Mouse (Mus musculus) urinary bladder, postnatal 4 days (tissue): ENCODE measurements around the gene Cadps2.

Source experiments
- DNase-seq, 2 experiments: peaks; one replicate each; pipeline ENCODE4 v3.0.0; 2021 to 2022; ENCODE audit warnings: low spot score in 2 of 2

The Cadps2 gene

DNA sequence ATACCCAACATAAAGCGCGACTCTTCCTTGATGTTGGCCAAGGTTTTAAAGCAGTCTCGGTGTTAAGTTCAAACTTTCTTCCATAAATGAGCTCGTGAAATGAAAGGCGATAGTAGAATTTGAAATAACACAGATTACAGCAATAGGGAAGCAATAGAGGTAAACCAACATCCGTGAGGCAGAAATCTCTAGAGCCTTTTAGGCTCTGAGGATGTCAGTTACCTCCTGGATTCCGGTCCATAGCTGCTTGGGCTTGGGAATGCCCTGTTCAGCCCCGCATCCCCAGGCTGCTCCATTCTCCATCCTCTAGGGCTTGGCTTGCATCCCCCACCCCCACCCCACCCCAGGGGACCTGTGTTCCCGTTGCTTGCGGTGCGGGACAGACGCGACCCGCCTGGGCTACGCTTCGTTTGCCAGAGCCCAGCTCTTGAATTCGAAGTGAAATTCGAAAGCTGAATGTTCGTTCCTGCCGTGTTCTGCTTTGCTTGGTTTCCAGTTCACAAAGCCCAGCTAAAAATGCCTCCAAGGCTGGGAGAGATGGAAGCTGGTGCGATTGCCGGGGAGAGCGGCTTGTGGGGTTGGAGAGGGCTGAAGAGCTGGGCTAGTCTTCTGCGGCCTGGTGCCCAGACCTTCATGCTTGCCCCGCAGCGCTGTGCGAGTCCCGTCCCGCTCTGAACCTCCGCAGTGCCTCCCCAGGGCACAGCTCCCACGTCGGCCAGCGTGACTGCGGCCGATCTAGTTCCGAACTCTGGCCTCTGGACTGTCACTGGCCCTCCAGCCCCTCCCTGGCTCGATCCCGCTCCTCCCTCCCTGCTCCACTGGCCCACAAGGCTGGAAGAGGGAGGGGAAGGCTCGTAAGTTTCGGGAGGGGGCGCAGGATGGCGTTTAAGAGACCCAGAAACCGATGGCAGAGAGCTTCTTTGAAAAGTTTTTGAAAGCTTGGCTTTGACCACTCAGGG lies 585.6 kb downstream of the Cadps2 start:
- DNase-seq: no peak

DNA sequence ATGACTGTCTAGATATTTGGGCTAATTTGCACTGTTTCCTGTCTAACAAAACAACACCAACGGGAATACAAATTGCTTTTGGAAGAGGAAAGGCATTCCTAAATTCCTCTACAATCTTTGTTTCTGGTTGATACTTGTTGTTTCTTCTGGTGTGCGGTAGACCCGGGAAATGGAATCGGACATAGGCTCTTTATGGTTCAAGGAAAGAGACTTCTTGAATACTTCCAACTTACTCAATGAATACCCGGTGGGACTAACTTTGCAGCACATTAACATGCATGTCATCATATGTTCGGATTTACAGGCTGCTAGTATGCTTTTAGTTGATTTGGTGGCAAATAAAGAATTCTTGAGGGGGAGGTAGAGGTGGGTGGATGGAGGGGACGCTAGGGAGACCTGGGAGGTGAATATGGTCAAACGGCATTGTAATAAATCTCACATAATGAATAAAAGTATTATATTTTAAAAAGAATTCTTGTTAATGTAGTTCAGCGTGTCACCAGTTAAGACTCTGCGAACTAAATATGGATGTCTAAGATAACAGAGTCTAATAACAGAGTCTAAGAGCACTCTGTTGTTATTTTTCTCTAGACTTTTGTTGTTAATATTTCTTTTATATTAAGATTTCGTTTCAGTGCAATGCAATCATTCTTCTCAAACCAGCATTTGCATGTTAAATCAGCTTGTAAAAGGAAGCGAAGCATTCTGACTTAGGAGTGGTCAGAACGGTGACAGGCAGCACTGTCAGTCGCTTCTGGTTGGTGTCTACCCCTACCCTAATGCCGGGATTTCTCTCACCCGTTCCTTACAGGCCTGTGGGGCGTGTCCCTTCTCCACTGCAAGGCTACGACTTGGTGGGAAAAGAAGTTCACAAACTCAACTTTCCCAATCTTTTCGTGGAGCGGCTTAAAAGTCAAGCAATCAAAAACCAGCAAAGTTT lies 586.8 kb downstream of the Cadps2 start:
- DNase-seq: no peak

DNA sequence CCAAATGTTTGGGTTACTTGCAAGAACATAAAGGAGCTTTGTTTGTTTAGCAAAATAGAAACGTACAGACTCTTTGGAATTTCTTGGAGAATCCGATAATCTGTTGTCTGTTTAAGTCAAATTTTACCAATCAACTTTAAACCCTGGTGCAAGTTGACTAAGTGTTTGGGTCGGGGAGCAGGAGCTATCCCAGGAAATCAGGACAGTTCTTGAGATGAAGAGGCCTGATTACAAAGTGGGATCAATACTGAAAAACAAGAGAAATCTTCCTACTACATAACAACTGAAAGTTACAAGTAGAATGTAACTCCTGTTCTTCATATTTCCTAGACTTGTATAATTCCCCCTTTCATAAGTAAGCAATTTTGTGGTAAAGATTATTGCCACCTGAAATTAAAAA lies 587.8 kb downstream of the Cadps2 start:
- no peak for DNase-seq

DNA sequence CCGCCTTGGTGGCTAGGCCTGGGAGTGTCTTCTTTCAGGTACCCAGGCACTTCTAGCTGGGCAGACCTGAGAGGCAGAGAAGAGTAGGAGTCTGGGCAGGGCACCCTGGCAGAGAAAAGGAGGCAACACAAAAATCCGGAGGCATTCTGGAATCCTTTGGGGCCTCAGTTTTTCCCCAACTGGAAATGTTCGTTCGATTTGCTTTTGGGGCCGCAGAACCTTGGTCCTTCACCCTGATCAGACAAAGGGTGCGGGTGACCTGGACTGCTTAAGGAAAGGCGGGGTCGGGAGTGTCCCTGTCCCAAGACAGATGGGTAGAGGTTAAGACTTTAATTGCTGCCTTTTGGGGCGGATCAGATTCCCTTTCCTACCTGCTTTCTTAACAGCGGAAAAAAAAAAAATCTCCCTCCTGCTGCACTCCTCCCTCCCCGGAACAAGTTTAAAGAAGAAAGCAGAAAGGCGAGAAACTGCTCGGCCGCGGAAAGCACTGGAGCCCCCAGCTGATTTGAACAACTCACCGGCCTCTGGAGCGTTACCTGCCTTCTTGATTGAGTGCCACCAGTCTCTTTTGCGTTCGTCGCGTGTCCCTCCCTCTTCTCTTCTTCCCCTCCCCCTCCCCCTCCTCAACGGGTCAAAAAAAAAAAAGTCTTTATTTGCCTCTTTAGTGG lies 588.8 kb downstream of the Cadps2 start:
- no peak for DNase-seq

DNA sequence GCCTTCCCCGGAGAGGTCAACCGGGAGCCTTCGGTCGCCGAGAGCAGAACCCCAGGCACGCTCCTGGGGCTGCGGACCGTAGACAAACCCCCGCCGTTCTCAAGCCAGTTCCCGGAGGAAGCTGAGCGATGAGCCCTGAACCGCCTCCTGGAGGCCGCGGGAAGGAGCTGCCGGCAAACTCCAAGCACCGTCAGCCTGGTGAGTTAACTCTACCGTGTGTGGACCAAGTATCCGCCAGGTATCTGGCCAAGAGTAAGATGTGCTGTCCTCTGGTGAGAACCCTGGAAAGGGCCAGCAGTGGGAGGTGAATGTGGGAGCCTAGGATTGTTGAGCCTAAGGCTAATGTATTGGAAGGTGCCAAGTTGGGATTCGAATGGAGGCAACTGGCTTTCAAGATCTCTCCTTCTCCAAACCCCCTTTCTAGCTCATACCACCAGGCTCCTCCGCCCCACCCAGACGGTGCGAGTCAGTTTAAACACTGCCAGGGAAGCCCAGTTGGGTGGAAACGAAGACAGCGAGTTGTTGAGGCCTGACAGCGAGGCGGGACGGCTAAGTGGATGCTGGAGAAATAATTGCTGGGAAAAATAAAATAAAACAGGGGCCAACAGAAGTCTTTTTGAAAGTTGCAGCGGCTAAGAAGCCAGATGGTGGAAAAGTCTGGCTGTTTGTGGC lies 589.5 kb downstream of the Cadps2 start:
- no peak for DNase-seq

DNA sequence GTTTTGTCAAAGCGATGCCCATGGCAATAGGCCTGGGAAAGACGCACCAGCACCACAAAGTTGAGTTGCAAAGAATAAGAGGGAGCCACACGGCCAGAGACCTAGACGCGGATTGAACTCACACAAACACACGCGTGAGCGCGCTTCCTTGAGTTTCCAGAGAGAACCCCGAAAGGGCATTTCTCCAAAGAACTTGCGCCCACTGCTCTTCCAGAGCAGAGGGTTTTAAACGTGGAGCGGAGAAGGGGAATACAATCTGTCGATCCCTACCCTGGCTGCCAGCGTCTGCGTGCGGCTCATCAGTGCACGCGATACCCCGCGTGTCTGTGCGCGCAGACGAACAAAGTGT lies 590.2 kb downstream of the Cadps2 start:
- DNase-seq: no peak

DNA sequence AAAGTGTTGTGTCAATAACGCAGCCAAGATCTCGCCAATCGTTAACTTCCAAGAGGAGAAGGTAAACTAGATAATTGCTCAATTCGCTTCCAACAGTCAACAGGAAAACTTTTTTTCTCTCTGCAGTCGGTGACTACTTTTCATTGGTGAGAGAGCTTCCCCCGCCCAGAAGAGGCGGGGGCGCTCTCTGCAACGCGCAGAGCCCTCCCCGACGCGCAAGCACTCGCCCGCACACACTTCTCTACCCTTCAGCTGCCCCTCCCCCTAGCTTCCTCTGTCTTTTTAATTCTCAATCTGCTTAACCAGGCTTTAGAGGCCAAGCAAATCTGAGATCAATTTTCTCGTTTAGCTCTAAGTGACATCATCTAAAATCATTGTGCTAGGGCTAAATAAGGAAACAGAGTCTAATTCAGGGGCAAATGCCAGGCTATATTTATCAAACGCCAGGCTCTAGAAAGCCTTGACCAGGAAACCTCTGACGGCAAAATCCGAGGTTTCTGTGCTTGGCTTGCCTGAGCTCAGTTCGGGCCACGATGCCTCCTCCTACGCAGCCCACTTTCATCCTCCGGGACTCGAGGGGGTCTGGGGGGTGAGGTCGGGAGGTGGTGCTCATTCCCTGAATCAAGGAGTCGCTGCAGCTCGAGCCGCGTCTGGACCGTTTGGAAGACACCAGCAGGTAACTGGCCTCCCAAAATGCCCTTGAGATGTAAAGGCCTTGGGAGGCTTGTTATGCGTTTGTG lies 590.7 kb downstream of the Cadps2 start, which contains the start of gene Fezf1:
Fezf1 (minus strand) TSS at position 50 of the 740 bp plus-strand sequence.
- DNase-seq: no peak

DNA sequence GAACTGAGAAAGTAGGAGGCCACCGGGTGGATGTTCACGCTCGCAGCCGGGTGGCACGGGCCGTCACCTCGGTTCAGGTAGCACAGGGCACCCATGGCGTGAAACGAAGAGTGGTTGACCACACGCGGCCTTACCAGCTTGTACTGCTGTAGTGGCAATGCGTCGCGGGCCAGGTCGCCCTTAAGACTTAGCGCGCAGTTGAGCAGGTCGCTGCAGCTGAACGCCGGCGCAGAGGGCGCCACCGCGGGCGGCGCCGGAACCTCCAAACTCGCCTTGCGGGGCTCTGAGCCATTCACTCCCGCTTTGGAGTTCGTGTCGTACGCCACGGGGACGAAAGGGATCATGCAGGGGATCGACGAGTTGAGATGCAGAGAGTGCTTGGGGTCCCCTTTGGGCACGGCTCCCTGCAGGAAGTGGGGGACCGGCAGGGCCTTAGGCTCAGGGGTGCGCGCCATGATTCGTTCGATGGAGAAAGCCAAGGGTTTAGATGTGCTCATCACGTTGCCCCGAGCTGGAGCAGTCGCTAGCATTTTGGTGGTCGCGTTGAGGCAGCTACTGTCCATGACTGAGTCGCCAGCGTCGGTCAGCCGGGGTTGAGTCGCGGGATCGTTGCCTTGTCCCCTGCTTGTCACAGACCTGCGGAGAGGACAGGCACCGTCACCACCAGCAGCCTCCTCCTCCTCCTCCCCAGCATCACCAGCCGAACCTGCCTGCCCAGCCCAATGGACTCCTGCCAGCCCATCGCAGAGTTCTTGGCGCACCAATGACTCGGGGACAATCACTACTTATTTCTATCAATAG lies 591.5 kb downstream of the Cadps2 start:
- DNase-seq: no peak

DNA sequence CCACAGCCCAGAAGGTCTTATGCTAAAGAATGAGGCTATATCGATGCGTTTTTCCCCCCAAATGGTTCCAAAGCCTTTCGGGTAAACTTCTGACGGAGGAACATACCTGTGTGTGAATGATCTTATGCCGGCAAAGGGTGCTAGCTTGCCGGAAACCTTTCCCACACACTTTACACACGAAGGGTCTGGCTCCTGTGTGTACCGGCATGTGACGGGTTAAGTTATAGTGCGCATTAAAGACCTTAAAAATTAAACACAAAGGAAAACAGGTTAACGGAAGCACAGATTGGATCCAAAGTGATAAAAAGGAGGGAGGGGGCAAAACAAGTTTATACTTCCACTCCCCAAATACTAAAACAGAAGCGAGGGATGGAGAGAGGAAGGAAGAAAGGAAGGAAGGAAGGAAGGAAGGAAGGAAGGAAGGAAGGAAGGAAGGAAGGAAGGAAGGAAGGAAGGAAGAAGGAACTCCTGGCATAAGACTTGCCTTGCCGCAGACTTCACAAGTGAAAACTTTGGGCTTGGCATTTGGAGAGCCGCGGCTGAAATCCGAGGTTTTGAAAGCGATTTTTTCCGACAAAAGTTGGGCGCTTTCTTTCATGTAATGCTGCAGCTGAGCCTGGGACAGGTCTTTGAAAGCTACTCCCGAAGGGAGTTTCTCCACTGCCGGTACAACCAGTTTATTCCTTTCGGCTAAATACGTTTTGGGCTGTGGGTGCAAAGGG lies 592.3 kb downstream of the Cadps2 start:
- DNase-seq: no peak

DNA sequence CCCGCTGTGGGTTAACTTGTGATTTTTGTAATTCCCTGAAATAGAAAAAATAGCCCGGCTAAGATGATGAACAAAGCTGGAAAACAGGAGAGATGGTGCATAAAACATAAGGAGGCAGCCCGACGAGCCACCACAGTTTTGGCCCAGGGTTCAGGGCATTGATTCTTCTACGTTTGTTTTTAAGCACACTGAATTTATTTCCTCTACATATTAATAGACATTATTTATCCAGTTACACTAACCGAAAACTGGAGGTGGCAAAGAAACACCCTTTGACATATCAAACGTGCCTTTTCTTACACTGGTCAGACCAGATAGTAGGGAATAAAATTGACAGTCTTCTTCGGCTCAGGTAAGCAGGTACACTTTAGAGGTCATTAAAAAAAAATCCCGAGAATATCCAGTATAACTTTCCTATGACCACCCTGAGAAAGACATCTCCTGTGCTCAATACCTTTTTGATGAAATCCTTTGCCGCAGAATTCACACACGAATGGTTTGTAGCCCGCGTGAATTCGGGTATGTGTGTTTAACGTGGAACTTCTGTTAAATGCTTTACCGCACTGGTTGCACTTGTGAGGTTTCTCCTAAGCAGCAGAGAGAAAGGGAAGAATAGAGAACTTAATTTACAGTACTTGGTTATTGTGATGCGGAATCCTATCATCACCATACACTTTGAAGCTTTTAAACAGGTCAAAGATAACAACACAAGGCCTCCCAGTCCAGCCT lies 593.0 kb downstream of the Cadps2 start:
- DNase-seq: no peak

DNA sequence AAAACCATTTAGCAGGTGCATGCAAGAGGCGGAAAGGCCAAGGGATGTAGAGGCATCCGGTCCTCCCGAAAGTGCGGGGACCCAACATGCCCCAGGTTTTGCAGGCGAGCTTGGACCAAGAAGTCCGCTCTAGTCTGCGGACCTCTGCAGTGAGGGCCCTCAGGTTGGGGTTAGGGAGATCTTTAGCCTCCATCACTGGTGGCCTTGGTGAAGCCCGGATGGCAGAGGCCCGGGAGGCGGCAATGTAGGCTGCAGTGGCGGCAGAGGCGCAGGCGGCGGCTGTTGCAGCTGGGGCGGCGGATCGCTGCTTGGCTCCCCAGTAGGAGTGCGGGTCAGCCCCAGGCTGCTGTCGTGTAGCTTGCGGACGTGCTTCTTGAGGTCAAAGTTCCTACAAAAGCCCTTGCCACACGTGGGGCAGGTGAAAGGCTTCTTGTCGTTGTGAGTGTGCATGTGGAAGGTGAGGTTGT lies 593.6 kb downstream of the Cadps2 start:
- DNase-seq: no peak

DNA sequence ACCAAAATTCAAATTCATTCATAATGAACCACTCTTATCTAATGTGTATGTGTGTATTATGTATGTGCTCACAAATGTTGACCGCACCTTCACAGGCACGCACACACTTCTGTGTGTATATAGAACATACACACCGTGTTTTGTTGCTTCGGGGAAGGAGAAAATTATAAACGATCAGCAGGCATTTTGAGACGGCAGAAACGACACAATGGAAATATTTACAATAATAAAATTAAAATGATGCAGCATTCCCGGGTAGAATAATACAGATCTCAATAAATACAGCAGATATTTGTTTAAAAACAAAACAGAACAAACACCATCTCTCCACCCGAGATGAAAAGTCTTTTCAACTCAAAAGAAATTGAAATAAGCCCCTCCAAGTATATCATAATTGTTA lies 594.1 kb downstream of the Cadps2 start:
- DNase-seq: no peak

DNA sequence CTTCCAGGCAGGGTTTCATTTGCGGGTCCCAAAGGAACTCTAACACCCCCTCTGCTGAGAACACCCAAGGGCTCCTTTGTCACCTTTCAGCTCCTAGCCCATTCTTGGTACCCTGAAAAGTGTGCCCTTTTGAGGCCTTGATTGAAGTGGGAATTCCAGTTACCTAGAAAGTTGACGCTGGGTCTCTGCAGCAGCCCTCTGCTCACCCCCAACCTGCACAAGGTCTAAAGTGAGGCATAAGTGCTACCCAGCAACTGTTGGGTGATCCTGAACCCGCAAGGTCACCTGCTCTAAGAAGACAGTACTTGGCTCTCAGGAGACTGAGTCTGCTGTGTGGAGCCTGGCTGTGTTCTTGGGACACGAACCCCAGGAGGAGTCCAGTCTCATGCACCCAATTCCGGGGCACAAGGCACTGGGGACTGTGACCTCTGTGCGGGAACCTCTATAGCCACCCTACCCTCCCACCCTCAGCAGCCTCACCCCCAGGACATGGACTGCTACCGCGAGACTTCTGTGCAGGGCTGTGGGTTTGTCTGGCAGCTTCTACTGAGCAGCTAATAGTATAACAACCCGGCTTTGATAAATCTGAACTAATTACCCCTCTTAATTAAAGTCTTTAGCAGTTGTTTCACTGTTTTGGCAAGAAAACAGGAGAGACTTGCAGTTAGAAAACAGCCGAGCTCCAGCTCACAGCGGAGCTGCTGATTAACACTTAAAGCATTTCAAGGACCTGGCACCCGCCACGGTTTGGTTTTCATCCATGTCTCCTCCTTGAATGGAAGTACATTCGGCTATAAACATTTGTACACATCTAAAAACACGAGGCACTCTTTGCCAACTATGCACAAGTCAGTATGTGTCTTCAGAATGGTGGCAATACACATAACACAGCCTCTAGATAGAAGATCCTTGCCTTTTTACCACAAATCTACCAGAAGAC lies 595.1 kb downstream of the Cadps2 start:
- no peak for DNase-seq
